Mouse (Mus musculus): Measurements from ENCODE around the gene Palm. TPM values are rescaled to one million over a fixed set of nuclear protein-coding genes. Genes with fewer than 3 reads are reported as not detected.

The Palm gene
- total RNA-seq, 2 experiments from 2014 or later = 275 to 277 TPM

GRCm38 (mm10) chr10:79857894-79858293 is 64.5 kb downstream of the Palm start:
- no peak for TF ChIP-seq CTCF (conservative IDR thresholded peaks at IDR 0.05)
- DNase-seq (ENCODE audit: low spot score in 2 of 2) = no peak
- Histone ChIP-seq H3K27ac (peak overlapping the region; percentile 100), H3K4me3 (peak overlapping the region; percentile 100; the same call in 1 of the 2 replicates)

GRCm38 (mm10) chr10:79858416-79859074 is 65.2 kb downstream of the Palm start:
- TF ChIP-seq CTCF (conservative IDR thresholded peaks at IDR 0.05) = no peak
- peak; percentile 75 to 82 for DNase-seq (ENCODE audit: low spot score in 2 of 2)
- H3K27ac ChIP-seq = peak overlapping the region; percentile 100
- peak overlapping the region; percentile 100; the same call in 1 of the 2 replicates for H3K4me3 ChIP-seq

GRCm38 (mm10) chr10:79859116-79859515 is 65.7 kb downstream of the Palm start:
- TF ChIP-seq CTCF (conservative IDR thresholded peaks at IDR 0.05) = no peak
- no peak overlapping the region; the same call in 1 of the 2 replicates for H3K4me3 ChIP-seq
- no peak for DNase-seq (ENCODE audit: low spot score in 2 of 2)
- H3K27ac ChIP-seq = peak overlapping the region; percentile 100; the same call in 1 of the 2 replicates

- Histone ChIP-seq H3K27ac (no peak overlapping the region), H3K4me3 (no peak overlapping the region)
- DNase-seq (ENCODE audit: low spot score in 2 of 2) = no peak
- no peak for TF ChIP-seq CTCF (conservative IDR thresholded peaks at IDR 0.05)
Observed at GRCm38 (mm10) chr10:79860079-79860911, 66.9 kb downstream of the Palm start.

- Histone ChIP-seq H3K4me3 (no peak overlapping the region), H3K27ac (no peak overlapping the region)
- DNase-seq (ENCODE audit: low spot score in 2 of 2) = no peak
- no peak for TF ChIP-seq CTCF (conservative IDR thresholded peaks at IDR 0.05)
Observed at GRCm38 (mm10) chr10:79861230-79862048, 68.1 kb downstream of the Palm start.

DNA sequence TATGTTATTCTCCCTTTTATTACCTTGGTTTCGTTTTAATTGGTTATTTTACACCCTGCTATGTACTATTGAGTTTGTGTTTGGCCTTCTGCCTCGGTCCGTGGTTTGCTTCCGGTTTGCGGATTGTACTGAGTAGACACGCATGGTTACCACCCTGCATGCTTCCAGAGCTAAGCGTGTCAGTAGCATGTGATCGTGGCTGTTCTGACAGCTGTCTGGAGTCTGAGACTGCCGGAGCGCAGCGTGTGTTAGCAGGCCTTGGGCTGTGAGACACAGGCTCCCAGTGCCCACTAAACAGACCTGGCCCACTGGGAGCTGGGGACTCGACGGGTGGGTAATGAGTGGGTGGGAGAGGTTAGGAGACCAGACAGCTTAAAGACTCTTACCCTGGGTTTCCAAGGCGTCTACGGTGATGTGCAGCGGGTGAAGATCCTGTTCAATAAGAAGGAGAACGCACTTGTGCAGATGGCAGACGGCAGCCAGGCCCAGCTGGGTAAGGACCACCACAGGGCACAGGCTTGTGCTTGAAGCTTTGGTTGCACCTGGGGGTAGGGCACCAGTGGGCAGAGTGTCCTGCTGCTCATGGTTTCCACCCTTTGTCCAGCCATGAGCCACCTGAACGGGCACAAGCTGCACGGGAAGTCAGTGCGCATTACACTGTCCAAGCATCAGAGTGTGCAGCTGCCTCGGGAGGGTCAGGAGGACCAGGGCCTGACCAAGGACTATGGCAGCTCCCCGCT is 68.8 kb downstream of the Palm start:
- DNase-seq (ENCODE audit: low spot score in 2 of 2) = no peak
- TF ChIP-seq CTCF (conservative IDR thresholded peaks at IDR 0.05) = no peak
- H3K4me3 ChIP-seq = no peak overlapping the region
- no peak overlapping the region for H3K27ac ChIP-seq

DNA sequence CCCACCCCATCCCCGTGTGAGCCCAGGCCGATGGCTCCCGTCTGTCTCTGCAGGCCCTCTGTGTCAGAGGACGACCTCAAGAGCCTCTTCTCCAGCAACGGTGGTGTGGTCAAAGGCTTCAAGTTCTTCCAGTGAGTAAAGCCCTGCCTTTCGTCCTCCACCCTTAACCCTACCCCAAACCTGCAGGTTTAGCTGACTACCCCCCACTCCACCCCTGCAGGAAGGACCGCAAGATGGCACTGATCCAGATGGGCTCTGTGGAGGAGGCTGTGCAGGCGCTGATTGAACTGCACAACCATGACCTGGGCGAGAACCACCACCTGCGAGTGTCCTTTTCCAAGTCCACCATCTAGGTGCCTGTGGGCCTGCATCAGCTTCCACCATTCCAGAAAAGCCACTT is 69.6 kb downstream of the Palm start:
- TF ChIP-seq CTCF (conservative IDR thresholded peaks at IDR 0.05) = no peak
- H3K27ac ChIP-seq = no peak overlapping the region
- DNase-seq (ENCODE audit: low spot score in 2 of 2) = no peak
- H3K4me3 ChIP-seq = no peak overlapping the region

DNA sequence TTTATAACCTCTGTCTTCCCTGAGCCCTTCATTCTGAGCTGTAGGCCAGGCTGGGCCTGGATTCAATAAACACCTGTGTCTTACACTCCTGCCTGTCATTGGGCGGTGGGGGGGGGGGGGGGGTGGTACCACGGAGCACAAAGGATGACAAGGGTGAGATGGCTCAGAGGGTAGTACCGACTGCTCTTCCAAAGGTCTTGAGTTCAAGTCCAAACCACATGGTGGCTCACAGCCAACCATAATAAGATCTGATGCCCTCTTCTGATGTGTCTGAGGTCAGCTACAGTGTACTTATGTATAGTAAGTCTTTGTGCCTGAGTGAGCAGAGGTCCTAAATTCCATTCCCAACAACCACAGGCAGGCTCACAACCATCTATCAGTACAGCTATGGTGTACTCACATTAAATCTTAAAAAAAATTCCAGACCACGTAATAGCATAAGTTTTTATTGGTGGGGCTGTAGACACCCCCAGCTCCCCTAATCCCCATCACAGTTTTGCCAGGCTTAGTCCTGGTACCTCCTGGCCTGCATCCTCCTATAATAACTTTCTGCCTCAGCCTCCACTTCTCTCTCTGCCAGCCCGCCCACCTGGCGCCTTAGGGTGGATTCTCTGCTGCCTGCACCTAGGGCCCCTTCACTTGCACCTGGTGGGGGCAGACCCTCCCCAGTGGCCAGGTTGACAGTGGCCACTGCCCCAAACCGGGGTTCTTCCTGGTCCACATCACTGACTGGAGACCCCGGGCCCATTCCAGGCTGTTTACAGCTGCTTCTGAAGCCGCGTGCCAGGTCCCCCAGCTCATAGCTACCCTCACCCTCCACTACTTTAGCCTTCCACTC is 71.2 kb downstream of the Palm start:
- TF ChIP-seq CTCF (conservative IDR thresholded peaks at IDR 0.05) = no peak
- H3K4me3 ChIP-seq = no peak overlapping the region
- DNase-seq (ENCODE audit: low spot score in 2 of 2) = no peak
- H3K27ac ChIP-seq = no peak overlapping the region

- no peak for DNase-seq (ENCODE audit: low spot score in 2 of 2)
- no peak for TF ChIP-seq CTCF (conservative IDR thresholded peaks at IDR 0.05)
- Histone ChIP-seq H3K27ac (no peak overlapping the region), H3K4me3 (no peak overlapping the region)
Observed at GRCm38 (mm10) chr10:79865189-79865601, 71.8 kb downstream of the Palm start.

GRCm38 (mm10) chr10:79865801-79866295 is 72.5 kb downstream of the Palm start:
- H3K27ac ChIP-seq = no peak overlapping the region
- peak; percentile 54 for TF ChIP-seq CTCF (conservative IDR thresholded peaks at IDR 0.05)
- H3K4me3 ChIP-seq = no peak overlapping the region
- DNase-seq (ENCODE audit: low spot score in 2 of 2) = no peak

DNA sequence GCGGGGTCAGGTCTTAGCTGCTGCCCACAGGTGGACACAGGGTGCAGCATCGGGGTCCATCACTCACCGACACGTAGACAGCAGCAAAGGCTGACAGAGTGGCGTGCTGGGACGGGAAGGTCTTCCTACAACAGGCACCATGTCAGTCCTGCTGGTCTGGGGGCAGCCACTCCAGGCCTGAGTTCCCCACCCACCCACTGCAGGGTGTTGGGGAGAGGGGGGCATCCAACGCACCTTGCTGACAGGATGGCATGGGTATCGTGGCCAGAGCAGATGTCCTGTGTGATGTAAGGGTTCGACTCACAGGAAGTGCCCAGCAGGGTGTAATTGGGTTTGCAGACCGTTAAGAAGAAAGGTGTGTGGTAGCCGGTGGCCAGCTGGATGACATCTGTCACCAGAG is 73.2 kb downstream of the Palm start:
- Histone ChIP-seq H3K4me3 (no peak overlapping the region), H3K27ac (no peak overlapping the region)
- no peak for TF ChIP-seq CTCF (conservative IDR thresholded peaks at IDR 0.05)
- DNase-seq (ENCODE audit: low spot score in 2 of 2) = no peak

Small RNA genes lying within 50 kb of the gene (microRNA-seq; reads per million reads assigned to microRNA genes)
- 0 to 0.32 reads per million in 2 experiments for gene Mir6910

Other genes starting within 250 kb of the Palm start
- gene Mier2, start 238.4 kb upstream of the Palm start, total RNA-seq (2021) = 10 to 100 TPM; 60.1 to 61.6 TPM
- gene Theg, start 206.2 kb upstream of the Palm start, total RNA-seq (2021) = 1 to 10 TPM in 1 of 2 experiments, not detected in 1; 1.2 TPM
- gene C2cd4c, start 179.5 kb upstream of the Palm start, total RNA-seq (2021) = 10 to 100 TPM; 15.5 to 16.6 TPM
- gene Shc2, start 155.7 kb upstream of the Palm start, total RNA-seq (2021) = 10 to 100 TPM; 44.7 to 49.4 TPM
- gene Odf3l2, start 147.8 kb upstream of the Palm start, total RNA-seq (2021) = under 1 TPM; 0.29 to 0.38 TPM
- not detected for gene Madcam1, start 129.0 kb upstream of the Palm start, total RNA-seq (2021)
- gene Tpgs1, start 124.2 kb upstream of the Palm start, total RNA-seq (2021) = 10 to 100 TPM; 67.8 to 73.5 TPM
- 10 to 100 TPM; 73.1 to 79.8 TPM for gene Cdc34, start 111.4 kb upstream of the Palm start, total RNA-seq (2021)
- 1 to 10 TPM; 3.3 to 4.0 TPM for gene Gzmm, start 104.6 kb upstream of the Palm start, total RNA-seq (2021)
- 100 to 1,000 TPM; 538 TPM for gene Bsg, start 89.1 kb upstream of the Palm start, total RNA-seq (2021)
- 100 to 1,000 TPM; 118 TPM for gene Hcn2, start 76.9 kb upstream of the Palm start, total RNA-seq (2021)
- 10 to 100 TPM; 44.5 to 50.6 TPM for gene Polrmt, start 47.0 kb upstream of the Palm start, total RNA-seq (2021)
- 1 to 10 TPM; 1.9 to 2.8 TPM for gene Fgf22, start 38.5 kb upstream of the Palm start, total RNA-seq (2021)
- gene Rnf126, start 26.6 kb upstream of the Palm start, total RNA-seq (2021) = 10 to 100 TPM; 85.0 to 88.3 TPM
- gene Fstl3, start 16.3 kb upstream of the Palm start, total RNA-seq (2021) = 1 to 10 TPM; 2.5 to 2.7 TPM
- gene Prss57, start 2.6 kb upstream of the Palm start, total RNA-seq (2021) = under 1 TPM; 0.26 to 0.37 TPM
- gene Misp, start 27.4 kb downstream of the Palm start, total RNA-seq (2021) = 1 to 10 TPM in 1 of 2 experiments, under 1 TPM in 1; 0.54 to 1.1 TPM
- gene Ptbp1, start 60.9 kb downstream of the Palm start, total RNA-seq (2021) = 10 to 100 TPM; 56.9 to 58.7 TPM
- 1 to 10 TPM; 1.5 to 2.6 TPM for gene Prtn3, start 80.9 kb downstream of the Palm start, total RNA-seq (2021)
- gene Plppr3, start 81.1 kb downstream of the Palm start, total RNA-seq (2021) = 10 to 100 TPM; 33.7 to 37.1 TPM
- gene Elane, start 92.7 kb downstream of the Palm start, total RNA-seq (2021) = not detected
- not detected for gene Cfd, start 97.3 kb downstream of the Palm start, total RNA-seq (2021)
- 10 to 100 TPM; 57.7 to 59.3 TPM for gene Med16, start 115.4 kb downstream of the Palm start, total RNA-seq (2021)
- gene Gm26602, start 117.3 kb downstream of the Palm start, total RNA-seq (2021) = not detected
- gene Kiss1r, start 123.4 kb downstream of the Palm start, total RNA-seq (2021) = 1 to 10 TPM; 5.6 to 7.1 TPM
- gene R3hdm4, start 127.6 kb downstream of the Palm start, total RNA-seq (2021) = 100 to 1,000 TPM; 365 to 385 TPM
- gene Arid3a, start 133.5 kb downstream of the Palm start, total RNA-seq (2021) = 1 to 10 TPM; 7.5 to 8.5 TPM
- 10 to 100 TPM; 44.8 to 47.0 TPM for gene Wdr18, start 166.6 kb downstream of the Palm start, total RNA-seq (2021)
- gene Grin3b, start 177.1 kb downstream of the Palm start, total RNA-seq (2021) = under 1 TPM in 1 of 2 experiments, not detected in 1; 0.15 TPM
- gene Tmem259, start 190.8 kb downstream of the Palm start, total RNA-seq (2021) = 100 to 1,000 TPM; 124 TPM
- 1 to 10 TPM; 5.4 to 5.6 TPM for gene Cnn2, start 195.0 kb downstream of the Palm start, total RNA-seq (2021)
- 10 to 100 TPM; 10.7 to 11.0 TPM for gene Abca7, start 202.9 kb downstream of the Palm start, total RNA-seq (2021)
- gene Arhgap45, start 223.1 kb downstream of the Palm start, total RNA-seq (2021) = 1 to 10 TPM; 3.7 to 4.4 TPM
- 10 to 100 TPM; 77.8 to 79.1 TPM for gene Polr2e, start 246.2 kb downstream of the Palm start, total RNA-seq (2021)